Mouse (Mus musculus) limb, embryonic 10.5 days (tissue): Measurements from ENCODE around the gene Repin1. TPM values are rescaled to one million over a fixed set of nuclear protein-coding genes. Genes with fewer than 3 reads are reported as not detected.

Experiments
- DNase-seq: peaks from one replicate; pipeline ENCODE4 v3.0.0-alpha.2; 2017; ENCODE audit warnings: low spot score
- H3K27ac ChIP-seq: fragments of 300-500 bp; sonication (generic); 2 replicates; pipeline ENCODE4 v1.5.1; 2016; ENCODE audit warnings: mild to moderate bottlenecking
- H3K27me3 ChIP-seq: fragments of 300-500 bp; sonication (generic); 2 replicates; pipeline ENCODE4 v1.6.1; 2016; ENCODE audit warnings: low read depth, mild to moderate bottlenecking; ENCODE audit not compliant: poor library complexity, severe bottlenecking
- H3K36me3 ChIP-seq: fragments of 300-500 bp; sonication (generic); 2 replicates; pipeline ENCODE4 v1.6.1; 2016; ENCODE audit warnings: mild to moderate bottlenecking, moderate library complexity
- H3K4me1 ChIP-seq: fragments of 300-500 bp; sonication (generic); 2 replicates; pipeline ENCODE4 v1.6.1; 2016
- H3K4me3 ChIP-seq: fragments of 300-500 bp; sonication (generic); 2 replicates; pipeline ENCODE4 v1.5.1; 2016; ENCODE audit warnings: mild to moderate bottlenecking, moderate library complexity
- H3K9me3 ChIP-seq: fragments of 300-500 bp; sonication (generic); replicated peaks from 2 replicates; pipeline ENCODE4 v1.6.1; 2016; ENCODE audit warnings: mild to moderate bottlenecking
- WGBS: fragments of 180-500 bp; shearing (Covaris S2); methylation state at CpG from one replicate; pipeline ENCODE4 v1.1.7; 2016; 5-methylcytosine and 5-hydroxymethylcytosine counted together
- polyA plus RNA-seq: library from polyadenylated mRNA; unstranded; fragments of >200 nt; fragmentation: Nextera tagmentation; extraction: Ambion mirVana; gene quantifications from 2 replicates; pipeline ENCODE4 v1.2.1, GENCODE M21; 2016

Repin1 gene
- polyA plus RNA-seq, 1 experiment from 2014 or later = 53.1 TPM

GRCm38 (mm10) chr6:48568036-48568984 is 25.4 kb upstream of the Repin1 start:
- DNase-seq = no peak
- peak overlapping the region; percentile 15; the same call in 1 of the 2 replicates for H3K27ac ChIP-seq
- peaks cover 42% of the 10 kb centered on the region for H3K36me3 ChIP-seq
- no peaks in the 10 kb centered on the region for H3K9me3 ChIP-seq
- H3K4me3 ChIP-seq = no peak overlapping the region
- peaks cover 21% of the 10 kb centered on the region for H3K4me1 ChIP-seq
- 92% methylated on average over 21 of the region's 21 CpGs for WGBS
- H3K27me3 ChIP-seq = no peaks in the 10 kb centered on the region

GRCm38 (mm10) chr6:48569065-48569807 is 24.4 kb upstream of the Repin1 start:
- DNase-seq = no peak
- no peaks in the 10 kb centered on the region for H3K27me3 ChIP-seq
- no peaks in the 10 kb centered on the region for H3K9me3 ChIP-seq
- H3K4me1 ChIP-seq = peaks cover 27% of the 10 kb centered on the region
- H3K36me3 ChIP-seq = peaks cover 38% of the 10 kb centered on the region
- 0 out of 2 replicates have a peak overlapping the region, but pooled peaks have one; percentile 15 for H3K27ac ChIP-seq
- WGBS = 90% methylated on average over 8 of the region's 8 CpGs
- H3K4me3 ChIP-seq = no peak overlapping the region

- DNase-seq = no peak
- H3K27me3 ChIP-seq = no peaks in the 10 kb centered on the region
- H3K4me1 ChIP-seq = peaks cover 27% of the 10 kb centered on the region
- WGBS = 88% methylated on average over 5 of the region's 5 CpGs
- no peaks in the 10 kb centered on the region for H3K9me3 ChIP-seq
- peak overlapping the region; percentile 78 for H3K27ac ChIP-seq
- peaks cover 24% of the 10 kb centered on the region for H3K36me3 ChIP-seq
- H3K4me3 ChIP-seq = no peak overlapping the region
These were observed 21.7 kb upstream of the Repin1 start for GRCm38 (mm10) chr6:48572014-48572413.

GRCm38 (mm10) chr6:48572572-48573061 is 21.1 kb upstream of the Repin1 start, which contains the start of gene Rarres2:
Gene Rarres2, minus strand, starts transcription at chr6:48572789.
- peaks cover 27% of the 10 kb centered on the region for H3K4me1 ChIP-seq
- WGBS = 20% methylated on average over 6 of the region's 6 CpGs
- H3K27me3 ChIP-seq = no peaks in the 10 kb centered on the region
- H3K27ac ChIP-seq = peak within 1 kb of the TSS; percentile 78
- H3K36me3 ChIP-seq = peaks cover 24% of the 10 kb centered on the region
- H3K4me3 ChIP-seq = no peak within 1 kb of the TSS
- peak; percentile 55 for DNase-seq
- H3K9me3 ChIP-seq = no peaks in the 10 kb centered on the region

GRCm38 (mm10) chr6:48573280-48573679 is 20.4 kb upstream of the Repin1 start:
- Histone ChIP-seq H3K9me3 (no peaks in the 10 kb centered on the region), H3K4me1 (peaks cover 27% of the 10 kb centered on the region), H3K27ac (peak overlapping the region; percentile 78), H3K4me3 (no peak overlapping the region), H3K27me3 (no peaks in the 10 kb centered on the region), H3K36me3 (peaks cover 20% of the 10 kb centered on the region)
- peak; percentile 76 for DNase-seq
- 12% methylated on average over 10 of the region's 10 CpGs for WGBS

- H3K27ac ChIP-seq = peak overlapping the region; percentile 64; the same call in 1 of the 2 replicates
- no peak for DNase-seq
- H3K27me3 ChIP-seq = no peaks in the 10 kb centered on the region
- H3K36me3 ChIP-seq = peaks cover 14% of the 10 kb centered on the region
- peaks cover 22% of the 10 kb centered on the region for H3K4me1 ChIP-seq
- no peak overlapping the region for H3K4me3 ChIP-seq
- H3K9me3 ChIP-seq = no peaks in the 10 kb centered on the region
- WGBS = 55% methylated on average over 3 of the region's 3 CpGs
These were observed 19.7 kb upstream of the Repin1 start for GRCm38 (mm10) chr6:48573981-48574380.

GRCm38 (mm10) chr6:48578736-48579135 is 14.9 kb upstream of the Repin1 start:
- WGBS = 52% methylated on average over 5 of the region's 5 CpGs
- no peaks in the 10 kb centered on the region for H3K36me3 ChIP-seq
- no peak overlapping the region for H3K4me3 ChIP-seq
- DNase-seq = no peak
- no peak overlapping the region for H3K27ac ChIP-seq
- H3K27me3 ChIP-seq = no peaks in the 10 kb centered on the region
- peaks cover 10% of the 10 kb centered on the region for H3K4me1 ChIP-seq
- no peaks in the 10 kb centered on the region for H3K9me3 ChIP-seq

GRCm38 (mm10) chr6:48579215-48579648 is 14.5 kb upstream of the Repin1 start:
- Histone ChIP-seq H3K4me3 (no peak overlapping the region), H3K4me1 (peaks cover 6% of the 10 kb centered on the region; the same call in 1 of the 2 replicates), H3K27me3 (no peaks in the 10 kb centered on the region), H3K36me3 (no peaks in the 10 kb centered on the region), H3K27ac (no peak overlapping the region), H3K9me3 (no peaks in the 10 kb centered on the region)
- no peak for DNase-seq
- 36% methylated on average over 5 of the region's 5 CpGs for WGBS

- Histone ChIP-seq H3K36me3 (no peaks in the 10 kb centered on the region), H3K4me3 (no peak overlapping the region), H3K27me3 (no peaks in the 10 kb centered on the region), H3K9me3 (no peaks in the 10 kb centered on the region), H3K27ac (no peak overlapping the region), H3K4me1 (peaks cover 6% of the 10 kb centered on the region; the same call in 1 of the 2 replicates)
- 66% methylated on average over 3 of the region's 3 CpGs for WGBS
- no peak for DNase-seq
These were observed 12.4 kb upstream of the Repin1 start for GRCm38 (mm10) chr6:48581257-48581656.

- no peak for DNase-seq
- 83% methylated on average over 3 of the region's 3 CpGs for WGBS
These were observed 11.6 kb upstream of the Repin1 start for GRCm38 (mm10) chr6:48582037-48582436.

GRCm38 (mm10) chr6:48589194-48589750 is 4.4 kb upstream of the Repin1 start, which contains the start of gene Gm45021:
Gene Gm45021, plus strand, starts transcription at chr6:48589610.
- Histone ChIP-seq H3K27ac (no peak within 1 kb of the TSS), H3K4me1 (peaks cover 19% of the 10 kb centered on the region), H3K4me3 (no peak within 1 kb of the TSS), H3K36me3 (no peaks in the 10 kb centered on the region), H3K27me3 (no peaks in the 10 kb centered on the region), H3K9me3 (no peaks in the 10 kb centered on the region)
- 53% methylated on average over 6 of the region's 6 CpGs for WGBS
- no peak for DNase-seq

More at GRCm38 (mm10) chr6:48582037-48582436, 11.6 kb upstream of the Repin1 start:
- Histone ChIP-seq H3K9me3 (no peaks in the 10 kb centered on the region), H3K4me1 (peaks cover 6% of the 10 kb centered on the region; the same call in 1 of the 2 replicates), H3K4me3 (no peak overlapping the region), H3K36me3 (no peaks in the 10 kb centered on the region), H3K27me3 (no peaks in the 10 kb centered on the region), H3K27ac (no peak overlapping the region)

- Histone ChIP-seq H3K27ac (no peak overlapping the region), H3K4me3 (no peak overlapping the region), H3K36me3 (peaks cover 15% of the 10 kb centered on the region), H3K27me3 (no peaks in the 10 kb centered on the region), H3K4me1 (peaks cover 32% of the 10 kb centered on the region), H3K9me3 (peaks cover 5% of the 10 kb centered on the region)
- DNase-seq = no peak
- WGBS = 91% methylated on average over 3 of the region's 3 CpGs
These were observed 2.4 kb upstream of the Repin1 start for GRCm38 (mm10) chr6:48591221-48591845.
